Mouse (Mus musculus): ENCODE measurements around the gene Rcc1l. TPM values are rescaled to one million over a fixed set of nuclear protein-coding genes. Genes with fewer than 3 reads are reported as not detected.

Gene Rcc1l
- polyA plus RNA-seq, 1 experiment = 16.1 TPM

DNA sequence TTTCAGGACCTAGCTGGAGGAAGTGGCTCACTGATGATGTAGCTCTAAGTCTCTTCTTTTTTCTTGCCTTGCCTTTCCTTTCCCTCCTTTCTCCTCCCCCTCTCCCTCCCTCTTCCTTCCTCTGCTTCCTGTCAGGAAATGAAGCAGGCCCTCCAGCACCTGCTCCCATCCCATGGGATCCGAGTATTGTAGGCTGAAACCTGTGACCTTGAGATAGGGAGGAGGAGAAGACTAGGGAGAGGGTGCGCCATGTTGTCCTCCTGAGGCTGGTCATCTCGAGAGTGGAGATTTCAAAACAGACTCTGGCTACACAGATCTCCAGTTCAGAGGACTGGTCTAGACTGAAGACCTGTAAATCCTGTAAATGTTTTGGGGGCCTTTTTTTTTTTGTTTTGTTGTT, 5.6 kb upstream of the Rcc1l start:
- TF ChIP-seq EP300 (IDR thresholded peaks at IDR 0.05; ENCODE audit: insufficient read depth, low read depth, low read length) (no peak), POLR2A (IDR thresholded peaks at IDR 0.05; ENCODE audit: insufficient read depth, low read length) (no peak), CTCF (IDR thresholded peaks at IDR 0.05; ENCODE audit: low read depth, low read length) (no peak)
- no peaks in the 10 kb centered on the region for H3K4me1 ChIP-seq (ENCODE audit: control insufficient read depth, insufficient read depth, low read length)
- H3K36me3 ChIP-seq (ENCODE audit: control insufficient read depth, insufficient read depth, low read length, poor library complexity, severe bottlenecking) = no peaks in the 10 kb centered on the region
- no peaks in the 10 kb centered on the region for H3K9me3 ChIP-seq (replicated peaks; ENCODE audit: control insufficient read depth, insufficient read depth, low read length, poor library complexity, severe bottlenecking)
- no peaks in the 10 kb centered on the region for H3K27me3 ChIP-seq (ENCODE audit: control insufficient read depth, insufficient read depth, low read length, poor library complexity, severe bottlenecking)
- H3K27ac ChIP-seq (ENCODE audit: insufficient read depth, low read length) = peak overlapping the region; percentile 87
- H3K4me3 ChIP-seq (ENCODE audit: low read depth, low read length) = peak overlapping the region; percentile 21
- peak overlapping the region; percentile 92 for H3K9ac ChIP-seq (ENCODE audit: low read depth, poor library complexity, severe bottlenecking)

GRCm38 (mm10) chr5:134179871-134180270, 3.3 kb upstream of the Rcc1l start:
- no peaks in the 10 kb centered on the region for H3K9me3 ChIP-seq (replicated peaks; ENCODE audit: control insufficient read depth, insufficient read depth, low read length, poor library complexity, severe bottlenecking)

DNA sequence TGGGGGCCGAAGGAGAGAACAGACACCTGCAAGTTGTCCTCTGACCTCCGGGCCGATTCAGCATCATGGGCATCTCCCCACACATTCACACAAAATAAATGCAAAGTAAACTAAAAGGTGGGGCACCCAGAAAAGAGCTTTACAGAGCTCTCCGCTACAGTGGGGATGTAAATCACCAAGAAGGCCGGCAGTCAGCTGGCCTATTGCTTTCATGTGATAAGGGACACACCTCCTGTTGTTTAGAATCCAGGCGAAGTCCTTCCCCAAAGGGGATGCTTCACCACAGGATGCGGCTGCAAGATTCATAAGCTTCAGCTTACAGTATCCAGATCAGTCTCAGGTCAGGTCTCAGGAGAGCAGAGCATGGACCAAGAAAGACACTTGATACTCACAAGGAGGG, 2.0 kb upstream of the Rcc1l start:
- no peaks in the 10 kb centered on the region for H3K36me3 ChIP-seq (ENCODE audit: control insufficient read depth, insufficient read depth, low read length, poor library complexity, severe bottlenecking)
- no peak overlapping the region for H3K9ac ChIP-seq (ENCODE audit: low read depth, poor library complexity, severe bottlenecking)
- H3K27ac ChIP-seq (ENCODE audit: insufficient read depth, low read length) = peak overlapping the region; percentile 76
- no peaks in the 10 kb centered on the region for H3K9me3 ChIP-seq (replicated peaks; ENCODE audit: control insufficient read depth, insufficient read depth, low read length, poor library complexity, severe bottlenecking)
- no peaks in the 10 kb centered on the region for H3K4me1 ChIP-seq (ENCODE audit: control insufficient read depth, insufficient read depth, low read length)
- peak overlapping the region; percentile 28; the same call in 1 of the 2 replicates for H3K4me3 ChIP-seq (ENCODE audit: low read depth, low read length)
- TF ChIP-seq CTCF (IDR thresholded peaks at IDR 0.05; ENCODE audit: low read depth, low read length) (no peak), POLR2A (IDR thresholded peaks at IDR 0.05; ENCODE audit: insufficient read depth, low read length) (no peak), EP300 (IDR thresholded peaks at IDR 0.05; ENCODE audit: insufficient read depth, low read depth, low read length) (no peak)
- no peaks in the 10 kb centered on the region for H3K27me3 ChIP-seq (ENCODE audit: control insufficient read depth, insufficient read depth, low read length, poor library complexity, severe bottlenecking)

More at GRCm38 (mm10) chr5:134179871-134180270, 3.3 kb upstream of the Rcc1l start:
- H3K4me3 ChIP-seq (ENCODE audit: low read depth, low read length) = no peak overlapping the region
- no peaks in the 10 kb centered on the region for H3K27me3 ChIP-seq (ENCODE audit: control insufficient read depth, insufficient read depth, low read length, poor library complexity, severe bottlenecking)
- H3K4me1 ChIP-seq (ENCODE audit: control insufficient read depth, insufficient read depth, low read length) = no peaks in the 10 kb centered on the region
- no peak overlapping the region for H3K9ac ChIP-seq (ENCODE audit: low read depth, poor library complexity, severe bottlenecking)
- no peak overlapping the region; the same call in 1 of the 2 replicates for H3K27ac ChIP-seq (ENCODE audit: insufficient read depth, low read length)
- peak; percentile 10 for TF ChIP-seq CTCF (IDR thresholded peaks at IDR 0.05; ENCODE audit: low read depth, low read length)
- TF ChIP-seq POLR2A (IDR thresholded peaks at IDR 0.05; ENCODE audit: insufficient read depth, low read length) = no peak
- TF ChIP-seq EP300 (IDR thresholded peaks at IDR 0.05; ENCODE audit: insufficient read depth, low read depth, low read length) = no peak
- no peaks in the 10 kb centered on the region for H3K36me3 ChIP-seq (ENCODE audit: control insufficient read depth, insufficient read depth, low read length, poor library complexity, severe bottlenecking)

DNA sequence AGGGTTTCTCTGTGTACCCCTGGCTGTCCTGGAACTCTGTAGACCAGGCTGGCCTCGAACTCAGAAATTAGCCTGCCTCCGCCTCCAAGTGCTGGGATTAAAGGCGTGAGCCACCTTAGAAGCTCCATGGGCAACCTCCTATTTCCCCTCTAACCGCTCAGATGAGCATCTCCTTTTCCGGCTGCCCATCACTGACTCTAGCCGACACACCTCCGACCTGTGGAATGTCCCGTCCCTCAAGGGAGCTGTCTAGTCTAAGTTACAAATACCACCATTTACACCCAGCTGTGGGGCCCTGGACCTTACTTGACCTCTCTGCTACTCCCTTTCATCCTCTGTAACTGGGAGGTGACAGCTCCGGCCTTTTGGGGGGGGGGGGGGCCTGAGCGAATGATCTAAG, 878 bp downstream of the Rcc1l start:
- Histone ChIP-seq H3K27me3 (ENCODE audit: control insufficient read depth, insufficient read depth, low read length, poor library complexity, severe bottlenecking) (no peaks in the 10 kb centered on the region), H3K4me1 (ENCODE audit: control insufficient read depth, insufficient read depth, low read length) (no peaks in the 10 kb centered on the region), H3K27ac (ENCODE audit: insufficient read depth, low read length) (peak overlapping the region; percentile 70), H3K36me3 (ENCODE audit: control insufficient read depth, insufficient read depth, low read length, poor library complexity, severe bottlenecking) (peaks cover 8% of the 10 kb centered on the region), H3K9me3 (replicated peaks; ENCODE audit: control insufficient read depth, insufficient read depth, low read length, poor library complexity, severe bottlenecking) (no peaks in the 10 kb centered on the region), H3K9ac (ENCODE audit: low read depth, poor library complexity, severe bottlenecking) (peak overlapping the region; percentile 93), H3K4me3 (ENCODE audit: low read depth, low read length) (peak overlapping the region; percentile 92)
- TF ChIP-seq EP300 (IDR thresholded peaks at IDR 0.05; ENCODE audit: insufficient read depth, low read depth, low read length) (no peak), CTCF (IDR thresholded peaks at IDR 0.05; ENCODE audit: low read depth, low read length) (no peak), POLR2A (IDR thresholded peaks at IDR 0.05; ENCODE audit: insufficient read depth, low read length) (no peak)

DNA sequence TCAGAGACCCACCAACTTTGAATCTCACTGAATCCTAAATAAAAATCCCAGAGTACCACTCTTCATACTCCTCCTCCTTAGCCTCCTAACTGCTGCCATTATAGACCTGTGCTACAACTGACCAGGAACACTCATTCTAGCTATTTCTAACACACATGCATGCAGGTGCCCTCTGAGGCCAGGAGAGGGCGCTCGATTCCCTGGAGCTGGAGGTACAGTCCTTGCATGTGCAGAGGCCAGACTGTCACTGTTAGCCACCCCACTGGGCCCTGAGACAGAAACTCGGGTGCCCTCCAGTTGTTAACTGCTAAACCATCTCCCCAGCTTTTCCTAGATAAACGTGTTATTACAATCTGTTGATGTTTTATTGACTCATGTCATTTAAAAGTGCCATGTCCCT, 3.4 kb downstream of the Rcc1l start:
- Histone ChIP-seq H3K27me3 (ENCODE audit: control insufficient read depth, insufficient read depth, low read length, poor library complexity, severe bottlenecking) (no peaks in the 10 kb centered on the region), H3K36me3 (ENCODE audit: control insufficient read depth, insufficient read depth, low read length, poor library complexity, severe bottlenecking) (peaks cover 8% of the 10 kb centered on the region), H3K27ac (ENCODE audit: insufficient read depth, low read length) (no peak overlapping the region), H3K4me3 (ENCODE audit: low read depth, low read length) (no peak overlapping the region), H3K4me1 (ENCODE audit: control insufficient read depth, insufficient read depth, low read length) (no peaks in the 10 kb centered on the region), H3K9ac (ENCODE audit: low read depth, poor library complexity, severe bottlenecking) (no peak overlapping the region), H3K9me3 (replicated peaks; ENCODE audit: control insufficient read depth, insufficient read depth, low read length, poor library complexity, severe bottlenecking) (no peaks in the 10 kb centered on the region)
- TF ChIP-seq EP300 (IDR thresholded peaks at IDR 0.05; ENCODE audit: insufficient read depth, low read depth, low read length) (peak; percentile 21; the same call in 1 of the 2 replicates), POLR2A (IDR thresholded peaks at IDR 0.05; ENCODE audit: insufficient read depth, low read length) (no peak), CTCF (IDR thresholded peaks at IDR 0.05; ENCODE audit: low read depth, low read length) (peak; percentile 99)

- Histone ChIP-seq H3K36me3 (ENCODE audit: control insufficient read depth, insufficient read depth, low read length, poor library complexity, severe bottlenecking) (peaks cover 13% of the 10 kb centered on the region), H3K9me3 (replicated peaks; ENCODE audit: control insufficient read depth, insufficient read depth, low read length, poor library complexity, severe bottlenecking) (no peaks in the 10 kb centered on the region), H3K4me1 (ENCODE audit: control insufficient read depth, insufficient read depth, low read length) (no peaks in the 10 kb centered on the region), H3K27ac (ENCODE audit: insufficient read depth, low read length) (no peak overlapping the region), H3K4me3 (ENCODE audit: low read depth, low read length) (no peak overlapping the region), H3K27me3 (ENCODE audit: control insufficient read depth, insufficient read depth, low read length, poor library complexity, severe bottlenecking) (no peaks in the 10 kb centered on the region), H3K9ac (ENCODE audit: low read depth, poor library complexity, severe bottlenecking) (no peak overlapping the region)
- TF ChIP-seq EP300 (IDR thresholded peaks at IDR 0.05; ENCODE audit: insufficient read depth, low read depth, low read length) = no peak
- TF ChIP-seq CTCF (IDR thresholded peaks at IDR 0.05; ENCODE audit: low read depth, low read length) = no peak
- TF ChIP-seq POLR2A (IDR thresholded peaks at IDR 0.05; ENCODE audit: insufficient read depth, low read length) = no peak
Measured at GRCm38 (mm10) chr5:134170167-134170566, 6.4 kb downstream of the Rcc1l start.

Data from ES-Bruce4 (cell line).